Mouse (Mus musculus): Measurements from ENCODE around the gene Gal3st1. TPM values are rescaled to one million over a fixed set of nuclear protein-coding genes. Genes with fewer than 3 reads are reported as not detected.
"Not testable (repeated sequence)": the region's sequence is repeated elsewhere in the genome, so short reads cannot be mapped to it uniquely, and the experiment has no call there.

Gene Gal3st1
- total RNA-seq (2021): 1 to 10 TPM; 9.2 to 9.9 TPM

DNA sequence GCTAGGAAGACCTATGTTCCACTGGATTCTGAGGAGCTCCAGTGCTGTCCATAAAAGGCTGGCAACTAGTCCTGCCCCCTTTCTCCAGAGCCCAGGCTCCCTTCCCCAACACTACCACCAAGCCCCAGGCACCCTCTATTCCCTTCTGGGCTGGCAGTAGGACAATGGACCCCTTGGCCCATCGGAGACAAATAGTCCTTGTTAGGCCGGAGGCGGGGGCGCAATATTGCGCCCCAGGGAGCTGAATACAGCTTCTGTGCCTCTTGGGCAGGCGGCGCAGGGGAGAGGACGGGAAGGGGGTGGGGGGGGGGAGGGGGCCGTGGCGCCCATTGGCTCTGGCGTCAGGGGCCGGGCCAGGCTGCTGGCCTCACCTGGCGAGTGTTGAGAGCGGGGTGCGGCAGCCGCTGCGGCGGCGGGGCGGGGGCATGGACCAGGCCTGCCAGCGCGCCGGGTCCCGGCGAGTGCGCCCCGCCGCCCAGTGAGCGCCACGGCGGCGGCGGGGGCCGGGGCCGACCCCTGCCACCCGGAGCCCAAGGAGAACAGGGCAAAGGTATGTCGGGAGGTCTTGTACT, at the start of gene Gal3st1:
Gene Gal3st1 (plus strand): TSS at position 346 of the 572 bp plus-strand sequence.
- peak in 1 of 2 experiments; percentile 51 for DNase-seq (ENCODE audit: extremely low spot score in 1 of 2, low spot score in 2 of 2)
- intact Hi-C loops (cut with DNase I): no loop called here

DNA sequence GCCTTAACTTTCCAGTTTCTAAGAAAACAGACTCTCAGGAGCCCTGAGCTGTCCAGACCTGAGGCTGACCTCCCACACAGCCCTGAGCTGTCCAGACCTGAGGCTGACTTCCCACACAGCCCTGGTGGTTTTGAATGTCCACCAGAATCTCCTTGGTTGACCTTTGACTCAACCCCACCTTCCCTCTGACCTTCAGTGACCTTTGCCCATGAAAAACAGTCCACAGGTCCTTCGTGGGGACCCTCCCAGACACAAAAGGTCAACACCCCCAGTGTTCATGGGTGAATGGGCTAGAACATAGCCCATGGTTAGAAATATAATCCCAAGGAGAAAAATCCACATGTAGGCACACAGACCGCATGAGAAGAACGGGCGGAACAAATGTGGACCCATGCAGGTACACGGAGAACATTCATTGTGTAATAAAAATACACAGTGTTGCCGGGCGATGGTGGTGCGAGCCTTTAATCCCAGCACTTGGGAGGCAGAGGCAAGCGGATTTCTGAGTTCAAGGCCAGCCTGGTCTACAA, 49.6 kb upstream of the Gal3st1 start:
- intact Hi-C loops (cut with DNase I): no loop called here
- no peak for DNase-seq (ENCODE audit: extremely low spot score in 1 of 2, low spot score in 2 of 2)

DNA sequence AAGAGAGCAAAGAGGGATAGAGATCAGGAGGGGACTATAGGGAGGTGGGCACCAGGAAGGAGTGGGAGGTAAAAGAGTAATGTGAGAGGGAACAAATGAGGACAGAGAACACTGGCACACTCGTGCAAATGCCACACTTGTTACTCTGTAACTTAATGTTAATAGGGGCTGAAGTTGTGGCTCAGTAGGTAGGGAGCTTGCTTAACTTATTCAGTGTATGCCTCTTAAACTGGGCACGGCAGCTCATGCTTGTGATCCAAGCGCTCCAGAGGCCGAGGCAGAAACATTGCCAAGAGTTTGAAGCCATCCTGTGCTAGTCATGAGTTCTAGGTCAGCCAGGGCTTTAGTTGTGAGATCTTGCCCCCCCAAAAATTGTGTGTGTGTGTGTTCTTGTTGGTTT, 48.3 kb upstream of the Gal3st1 start:
- DNase-seq (ENCODE audit: extremely low spot score in 1 of 2, low spot score in 2 of 2): no peak
- intact Hi-C loops (cut with DNase I): no loop called here

DNA sequence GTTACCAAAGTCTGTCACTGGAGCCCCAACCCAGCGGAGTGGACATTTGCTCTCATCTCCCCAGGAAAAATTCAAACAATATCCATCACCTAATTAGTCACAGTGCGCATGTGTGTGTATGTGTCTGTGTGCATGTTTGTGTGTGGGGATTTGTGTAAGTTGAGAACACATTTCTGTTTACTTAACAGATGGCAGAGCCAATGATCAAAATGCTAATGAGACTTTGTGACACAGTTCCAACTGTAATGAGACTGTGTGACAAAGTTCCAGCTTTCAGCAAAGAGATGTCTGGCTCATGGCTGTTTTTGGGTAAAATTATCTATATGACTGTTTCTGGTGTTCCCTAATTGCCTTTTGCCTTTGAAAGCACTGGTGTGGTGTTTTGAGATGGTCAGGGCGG, 47.1 kb upstream of the Gal3st1 start:
- intact Hi-C loops (cut with DNase I): no loop called here

DNA sequence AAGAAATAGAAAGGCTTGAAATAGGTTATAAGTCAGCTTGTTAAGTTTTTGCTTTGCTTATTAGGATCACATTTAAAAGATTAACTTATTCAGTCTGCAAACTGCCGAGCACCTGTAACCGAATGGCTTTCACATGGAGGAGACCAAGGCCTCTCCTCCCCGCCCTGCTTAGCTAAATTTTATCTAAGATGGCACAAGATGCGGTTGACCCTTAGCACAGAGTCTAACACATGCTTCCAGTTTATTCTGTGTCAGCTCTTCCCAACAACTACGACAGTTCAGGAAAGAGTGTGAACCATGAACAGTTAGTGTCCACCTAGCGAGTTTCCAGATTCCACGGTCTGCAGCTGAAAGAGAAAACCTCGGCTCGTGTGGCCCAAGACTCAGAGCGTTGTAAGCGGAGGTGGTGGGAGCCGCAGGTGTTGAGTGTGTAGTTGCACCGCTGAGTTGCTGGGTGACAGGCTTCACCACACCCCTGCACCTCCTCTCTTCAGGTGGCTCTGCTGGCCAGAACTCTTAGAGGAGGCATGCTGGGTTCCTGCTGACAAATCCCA, 46.0 kb upstream of the Gal3st1 start:
- intact Hi-C loops (cut with DNase I): no loop called here
- DNase-seq (ENCODE audit: extremely low spot score in 1 of 2, low spot score in 2 of 2): no peak

More for the DNA sequence above, 47.1 kb upstream of the Gal3st1 start:
- no peak for DNase-seq (ENCODE audit: extremely low spot score in 1 of 2, low spot score in 2 of 2)

DNA sequence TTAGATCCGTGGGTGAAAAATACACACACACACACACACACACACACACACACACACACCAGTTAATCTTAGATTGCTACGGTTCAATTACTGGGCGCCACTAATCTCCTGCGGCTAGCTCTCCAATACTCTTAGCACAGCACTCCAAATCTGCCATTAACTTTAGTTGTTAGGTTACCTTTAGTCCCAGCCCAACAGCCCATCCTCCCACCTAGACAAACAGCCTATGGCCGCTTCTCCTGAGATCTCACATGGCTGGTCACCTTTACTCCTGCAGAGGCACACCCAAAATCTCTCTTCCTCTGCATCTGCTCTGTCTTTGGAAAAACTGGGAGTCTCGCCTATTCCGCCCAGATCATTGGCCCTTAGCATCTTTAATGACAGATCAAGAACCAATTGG, 42.1 kb upstream of the Gal3st1 start:
- no peak for DNase-seq (ENCODE audit: extremely low spot score in 1 of 2, low spot score in 2 of 2)
- intact Hi-C loops (cut with DNase I): no loop called here

DNA sequence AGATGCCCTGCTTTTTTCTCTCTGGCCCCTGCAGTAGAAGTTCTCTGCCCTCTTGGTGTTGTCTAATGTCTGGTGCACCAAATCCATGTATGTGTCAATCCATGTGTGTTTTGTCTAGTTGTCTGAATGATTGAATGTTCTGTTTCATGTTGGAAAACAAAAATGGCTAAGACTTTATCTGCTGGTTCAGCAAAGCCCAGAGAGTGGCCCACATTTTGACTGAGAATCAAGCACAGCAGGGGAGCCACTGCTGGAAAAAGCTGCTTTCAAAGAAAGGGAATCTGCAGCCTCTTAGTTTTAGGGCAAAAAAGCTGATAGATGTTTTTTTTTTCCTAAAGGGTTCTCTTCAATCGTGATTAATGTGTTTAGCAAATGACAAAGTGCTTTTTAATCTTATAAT, 37.0 kb upstream of the Gal3st1 start:
- no peak for DNase-seq (ENCODE audit: extremely low spot score in 1 of 2, low spot score in 2 of 2)
- intact Hi-C loops (cut with DNase I): no loop called here

DNA sequence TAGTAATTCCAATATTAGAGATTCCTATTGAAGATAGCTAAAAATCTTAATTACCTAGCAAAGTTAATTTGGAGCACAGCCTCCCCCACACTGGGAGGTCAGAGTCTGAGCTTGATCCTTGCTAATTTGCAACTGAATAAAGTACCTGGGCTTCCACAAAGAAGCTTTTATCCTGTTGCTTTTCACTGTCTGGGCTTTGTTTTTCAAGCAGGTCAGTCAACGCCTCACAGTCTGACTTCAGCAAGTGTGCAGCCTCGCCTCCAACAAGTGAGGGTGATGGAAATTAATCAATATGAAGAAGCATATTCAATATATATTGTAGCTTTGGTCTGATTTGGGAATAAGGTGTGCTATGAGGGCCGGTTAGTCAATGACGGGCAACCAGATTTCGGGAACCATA, 28.6 kb upstream of the Gal3st1 start:
- intact Hi-C loops (cut with DNase I): not testable (repeated sequence)

DNA sequence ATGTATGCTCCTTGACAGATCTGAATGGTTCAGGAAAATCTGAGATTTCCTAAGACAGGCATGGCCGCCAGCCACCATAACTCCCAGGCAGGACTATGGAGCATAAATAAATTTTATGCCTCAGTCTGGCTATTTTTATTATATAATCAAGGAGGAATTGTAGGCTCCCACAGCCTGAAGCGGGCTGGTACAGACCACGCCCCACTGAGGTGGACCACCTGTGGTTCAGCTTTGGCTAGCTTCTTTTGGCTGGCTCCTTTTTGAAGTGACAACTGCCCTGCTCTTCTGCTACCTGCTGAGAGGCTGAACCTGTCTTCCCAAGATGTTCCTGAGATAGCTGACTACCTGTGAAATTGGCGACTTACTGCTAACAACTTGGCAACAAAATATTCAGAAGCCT, 28.1 kb upstream of the Gal3st1 start:
- DNase-seq (ENCODE audit: extremely low spot score in 1 of 2, low spot score in 2 of 2); intact Hi-C loops (cut with DNase I): not testable (repeated sequence)

More for the DNA sequence above, 28.6 kb upstream of the Gal3st1 start:
- not testable (repeated sequence) for DNase-seq (ENCODE audit: extremely low spot score in 1 of 2, low spot score in 2 of 2)

DNA sequence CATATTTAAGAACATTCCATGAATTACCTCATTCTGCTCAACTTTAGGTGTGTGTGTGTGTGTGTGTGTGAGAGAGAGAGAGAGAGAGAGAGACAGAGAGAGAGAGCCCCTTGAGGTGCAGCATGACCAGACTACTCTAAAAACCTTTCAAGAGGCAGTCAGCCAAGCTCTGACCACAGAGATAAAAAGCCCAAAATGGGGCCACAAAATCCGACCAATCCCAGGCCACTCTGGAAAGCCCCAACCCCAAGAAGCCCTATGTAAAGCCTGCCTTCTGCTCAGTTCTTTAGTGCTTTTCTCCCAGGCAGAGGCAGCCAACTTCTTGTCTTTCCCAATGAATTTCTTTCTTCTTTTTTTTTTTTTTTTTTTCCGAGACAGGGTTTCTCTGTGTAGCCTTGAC, 22.5 kb upstream of the Gal3st1 start:
- intact Hi-C loops (cut with DNase I): no loop called here

DNA sequence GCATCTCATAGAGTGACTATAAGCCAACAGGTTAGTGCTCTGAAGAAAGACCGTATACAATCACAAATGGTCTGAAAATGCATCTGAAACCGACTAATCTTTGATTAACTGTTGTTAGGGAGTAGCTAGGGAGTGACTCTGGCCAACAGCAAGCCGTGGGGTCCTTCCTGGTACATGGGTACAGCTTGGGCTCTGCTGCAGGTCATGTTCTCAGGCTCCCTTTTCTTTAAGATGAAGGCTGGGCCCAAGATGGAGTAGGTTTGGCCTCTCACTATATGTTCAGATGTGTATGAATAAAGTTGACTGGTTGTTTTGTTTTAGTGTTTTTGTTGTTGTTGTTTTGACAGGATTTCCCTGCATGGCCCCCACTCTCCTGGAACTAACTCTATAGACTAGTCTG, 21.7 kb upstream of the Gal3st1 start:
- DNase-seq (ENCODE audit: extremely low spot score in 1 of 2, low spot score in 2 of 2): no peak
- intact Hi-C loops (cut with DNase I): no loop called here

More for the DNA sequence above, 22.5 kb upstream of the Gal3st1 start:
- DNase-seq (ENCODE audit: extremely low spot score in 1 of 2, low spot score in 2 of 2): no peak

DNA sequence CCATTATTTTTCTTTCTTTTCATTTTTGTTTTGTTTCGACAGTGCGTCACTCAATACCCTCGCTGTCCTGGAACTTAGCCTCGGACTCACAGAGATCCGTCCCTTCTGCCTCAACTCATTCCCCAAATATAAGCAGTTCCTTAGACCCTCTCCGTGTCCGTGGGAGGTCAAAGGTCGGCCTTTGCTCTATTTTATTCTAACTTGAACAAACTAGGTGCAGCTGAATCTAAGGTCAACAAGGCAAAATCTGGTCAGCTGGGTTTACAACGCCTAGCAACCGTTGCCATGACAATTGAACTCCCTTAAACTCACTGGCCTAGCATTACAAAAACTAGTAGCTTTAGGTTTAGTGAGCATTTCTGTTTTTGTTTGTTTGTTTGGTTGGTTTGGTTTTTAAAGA, 20.3 kb upstream of the Gal3st1 start:
- intact Hi-C loops (cut with DNase I): no loop called here

DNA sequence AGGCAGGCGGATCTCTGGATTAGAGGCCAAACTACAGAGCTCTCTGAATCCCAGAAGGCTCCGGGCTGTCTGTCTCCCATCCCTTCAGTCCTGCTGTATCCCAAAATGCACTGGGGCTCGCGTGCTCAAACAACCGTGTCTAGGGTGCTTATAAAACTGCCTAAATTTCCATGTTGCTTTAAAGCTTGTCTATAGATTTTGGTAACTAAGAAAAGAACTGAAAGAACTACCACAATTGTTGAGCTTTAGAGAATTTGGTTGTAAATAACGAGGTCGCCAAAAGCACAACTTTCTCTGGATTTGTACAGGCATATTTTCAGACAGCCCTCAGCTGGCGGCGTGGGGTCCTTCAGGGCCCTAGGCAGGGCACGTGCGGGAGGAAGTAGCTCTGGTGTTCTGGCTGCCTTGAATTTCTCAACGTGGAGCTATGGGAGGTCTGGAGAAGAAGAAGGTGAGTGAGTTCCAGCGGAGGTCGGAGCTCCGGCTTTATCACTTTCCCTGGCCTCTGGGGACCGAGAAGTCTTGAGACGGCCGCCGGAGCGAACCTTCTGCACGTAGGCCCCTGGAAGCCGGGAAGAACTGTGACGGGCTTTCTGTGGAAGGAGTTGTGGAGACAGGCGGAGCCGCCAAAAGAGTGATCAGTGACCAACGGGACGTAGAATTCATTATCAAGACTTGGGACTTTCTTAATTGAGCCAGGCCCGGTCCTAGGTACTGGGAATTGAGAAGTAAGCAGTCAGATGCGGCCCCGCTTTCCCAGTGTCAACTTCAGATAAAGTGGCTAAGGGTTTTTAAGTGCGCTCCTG, 19.6 kb upstream of the Gal3st1 start, which contains the start of gene Pes1:
Gene Pes1 (plus strand): TSS at position 366 of the 806 bp plus-strand sequence.
- DNase-seq (ENCODE audit: extremely low spot score in 1 of 2, low spot score in 2 of 2): peak; percentile 70 to 80
- intact Hi-C loops (cut with DNase I): no loop called here

More for the DNA sequence above, 20.3 kb upstream of the Gal3st1 start:
- peak in 1 of 2 experiments; percentile 45 for DNase-seq (ENCODE audit: extremely low spot score in 1 of 2, low spot score in 2 of 2)

DNA sequence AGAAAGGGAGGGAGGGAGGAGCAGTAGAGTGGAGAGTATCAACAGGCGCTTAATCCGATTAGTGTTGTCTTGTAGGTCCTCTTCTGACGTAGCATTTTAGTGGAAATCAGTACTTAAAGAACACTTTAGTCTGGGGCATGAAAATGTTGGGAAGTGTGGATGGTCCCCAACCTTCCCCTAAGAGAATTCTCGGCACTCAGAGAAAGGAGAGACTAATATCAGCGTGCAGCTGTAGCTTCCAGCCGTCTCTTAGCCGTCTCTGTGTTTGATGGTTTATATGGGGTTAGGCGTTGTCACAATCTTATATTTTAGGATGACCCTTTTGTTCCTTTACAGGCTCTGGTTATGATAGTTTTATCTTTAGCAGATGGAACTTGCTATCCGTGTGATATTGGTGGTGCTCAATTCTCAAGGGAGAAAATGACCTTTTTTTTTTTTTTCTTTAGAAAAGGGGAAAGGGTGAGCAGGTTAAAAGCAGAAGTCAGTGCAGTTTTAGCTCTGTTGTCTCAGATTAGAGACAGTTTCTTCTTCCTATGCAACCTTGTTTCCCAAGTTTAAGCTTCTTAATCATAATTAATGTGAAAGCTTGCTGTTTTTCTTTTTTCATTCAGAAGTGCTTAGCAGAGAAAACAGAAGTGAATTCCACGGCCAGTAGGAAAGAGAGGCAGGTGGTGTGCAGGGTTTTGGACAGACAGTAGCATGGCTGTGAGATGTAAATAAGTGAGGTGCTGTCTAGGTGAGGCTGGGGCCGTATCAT, 18.8 kb upstream of the Gal3st1 start:
- no peak for DNase-seq (ENCODE audit: extremely low spot score in 1 of 2, low spot score in 2 of 2)
- intact Hi-C loops (cut with DNase I): no loop called here

DNA sequence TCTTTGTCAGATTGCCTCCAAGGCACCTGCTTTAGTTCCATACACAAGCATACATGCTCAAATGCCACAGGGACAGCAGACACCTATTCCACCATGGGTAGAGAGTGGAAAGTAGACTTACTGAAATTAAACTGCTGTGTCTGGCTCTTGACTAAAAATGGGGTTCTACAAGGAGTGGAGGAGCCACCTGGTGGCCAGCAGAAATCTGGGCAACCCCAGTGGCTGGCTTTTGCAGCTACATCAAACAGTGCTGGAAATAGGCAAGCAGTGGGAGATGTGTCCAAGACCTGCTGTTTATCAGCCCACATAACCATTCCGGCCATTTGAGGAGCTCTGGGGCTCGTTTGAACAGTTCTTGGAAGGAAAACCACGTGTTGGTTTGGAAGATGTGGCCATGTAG, 13.6 kb upstream of the Gal3st1 start:
- intact Hi-C loops (cut with DNase I): no loop called here
- peak in 1 of 2 experiments; percentile 35 for DNase-seq (ENCODE audit: extremely low spot score in 1 of 2, low spot score in 2 of 2)

DNA sequence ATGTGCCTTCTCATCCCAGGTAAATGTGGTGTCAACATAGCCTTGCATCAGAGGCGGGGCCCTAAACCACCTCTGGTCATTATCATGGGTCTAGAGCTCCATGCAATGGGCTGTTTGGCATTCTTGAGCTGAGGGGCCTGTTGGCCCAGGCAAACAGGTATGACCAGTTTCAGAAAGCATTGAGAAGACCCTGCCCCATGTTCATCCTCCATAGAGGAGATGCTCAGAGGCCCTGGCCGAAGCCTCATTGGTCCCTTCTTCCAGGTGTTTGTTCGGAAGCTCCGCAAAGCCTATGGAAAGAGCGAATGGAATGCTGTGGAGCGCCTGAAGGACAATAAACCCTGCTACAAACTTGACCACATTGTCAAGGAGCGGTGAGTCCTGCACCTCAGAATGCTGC, 13.1 kb upstream of the Gal3st1 start:
- DNase-seq (ENCODE audit: extremely low spot score in 1 of 2, low spot score in 2 of 2): no peak
- intact Hi-C loops (cut with DNase I): no loop called here

DNA sequence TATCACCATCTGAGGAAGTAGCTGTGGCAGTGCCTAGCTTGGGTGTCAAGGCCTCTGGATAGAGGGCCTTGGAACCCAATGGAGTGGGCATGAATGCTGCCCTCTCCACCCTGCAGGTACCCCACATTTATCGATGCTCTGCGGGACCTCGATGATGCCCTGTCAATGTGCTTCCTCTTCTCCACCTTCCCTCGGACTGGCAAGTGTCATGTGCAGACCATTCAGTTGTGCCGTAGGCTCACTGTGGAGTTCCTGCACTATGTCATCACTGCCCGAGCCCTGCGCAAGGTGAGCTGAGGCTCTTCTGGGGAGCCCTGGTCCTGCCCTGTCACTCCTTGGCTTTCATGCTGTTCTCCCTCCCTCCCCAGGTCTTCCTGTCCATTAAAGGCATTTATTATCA, 10.4 kb upstream of the Gal3st1 start:
- intact Hi-C loops (cut with DNase I): no loop called here
- DNase-seq (ENCODE audit: extremely low spot score in 1 of 2, low spot score in 2 of 2): no peak

DNA sequence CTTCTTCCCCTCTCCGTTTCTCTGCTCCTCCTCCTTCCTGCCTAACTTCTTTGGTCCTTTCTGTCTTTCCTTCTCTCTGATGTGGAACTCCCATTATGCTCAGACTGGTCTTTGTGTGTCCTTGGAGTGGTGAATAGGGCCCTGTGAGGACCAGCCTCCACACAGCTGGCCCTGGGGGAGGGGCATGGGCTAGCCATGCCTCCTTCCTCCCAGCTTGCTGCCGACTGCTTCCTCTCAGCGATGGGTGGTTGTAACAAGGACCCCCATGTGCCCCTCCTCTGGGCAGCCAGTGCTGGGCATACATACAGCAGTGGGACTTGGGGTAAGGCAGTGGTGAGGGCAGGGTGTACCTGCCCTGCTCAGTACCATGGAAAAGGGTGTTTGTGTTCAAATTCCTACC, 9.1 kb upstream of the Gal3st1 start:
- DNase-seq (ENCODE audit: extremely low spot score in 1 of 2, low spot score in 2 of 2): peak in 1 of 2 experiments; percentile 57
- intact Hi-C loops (cut with DNase I): no loop called here

DNA sequence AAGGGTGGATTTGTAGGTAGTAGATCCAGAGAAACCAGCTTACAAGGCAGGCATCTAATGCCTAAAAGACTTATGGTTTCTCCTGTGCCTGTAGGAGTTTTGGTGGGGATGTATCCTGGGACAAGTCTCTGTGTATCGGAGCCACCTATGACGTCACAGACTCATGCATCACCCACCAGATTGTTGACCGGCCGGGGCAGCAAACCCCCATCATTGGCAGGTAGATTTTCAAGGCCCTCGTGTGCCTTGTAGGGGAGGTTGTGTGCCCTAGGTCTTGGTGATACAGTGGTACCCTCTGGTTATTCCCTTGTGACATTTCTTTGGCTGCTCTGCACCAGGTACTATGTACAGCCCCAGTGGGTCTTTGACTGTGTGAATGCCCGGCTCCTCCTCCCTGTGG, 6.8 kb upstream of the Gal3st1 start, which contains the start of gene 4930556J24Rik:
Gene 4930556J24Rik (minus strand): TSS at position 101 of the 400 bp plus-strand sequence.
- no peak for DNase-seq (ENCODE audit: extremely low spot score in 1 of 2, low spot score in 2 of 2)
- intact Hi-C loops (cut with DNase I): no loop called here
